Mouse (Mus musculus) layer of hippocampus, adult 9-10 months (tissue): ENCODE data around the gene Gcnt7.

Source experiments
- DNase-seq: peaks from one replicate; pipeline ENCODE4 v3.0.0; 2022; ENCODE audit warnings: low spot score

Gcnt7 gene

GRCm38 (mm10) chr2:172452458-172452857 is 5.9 kb downstream of the Gcnt7 start:
- no peak for DNase-seq

DNA sequence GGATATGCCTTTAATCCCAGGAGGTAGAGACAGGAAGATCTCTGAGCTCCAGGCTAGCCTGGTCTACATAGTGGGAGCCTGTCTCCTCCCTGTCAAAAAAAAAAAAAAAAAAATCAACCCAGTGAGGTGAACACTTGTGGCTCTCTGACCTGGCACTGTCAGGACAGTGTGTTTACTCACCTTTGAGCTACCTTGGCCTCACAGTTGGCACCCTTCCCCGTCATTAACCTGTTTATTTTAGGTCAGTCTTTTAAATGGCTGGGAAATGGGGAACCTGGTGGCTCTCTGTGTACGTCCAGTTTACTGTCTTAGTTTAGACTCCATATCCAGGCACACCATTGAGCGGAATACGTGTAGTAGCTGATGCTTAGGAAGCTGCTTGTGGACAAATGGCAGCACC is 6.4 kb downstream of the Gcnt7 start:
- DNase-seq: no peak

- DNase-seq: no peak
Observed at GRCm38 (mm10) chr2:172450640-172451039, 7.8 kb downstream of the Gcnt7 start.

GRCm38 (mm10) chr2:172448329-172448728 is 10.1 kb downstream of the Gcnt7 start:
- no peak for DNase-seq

DNA sequence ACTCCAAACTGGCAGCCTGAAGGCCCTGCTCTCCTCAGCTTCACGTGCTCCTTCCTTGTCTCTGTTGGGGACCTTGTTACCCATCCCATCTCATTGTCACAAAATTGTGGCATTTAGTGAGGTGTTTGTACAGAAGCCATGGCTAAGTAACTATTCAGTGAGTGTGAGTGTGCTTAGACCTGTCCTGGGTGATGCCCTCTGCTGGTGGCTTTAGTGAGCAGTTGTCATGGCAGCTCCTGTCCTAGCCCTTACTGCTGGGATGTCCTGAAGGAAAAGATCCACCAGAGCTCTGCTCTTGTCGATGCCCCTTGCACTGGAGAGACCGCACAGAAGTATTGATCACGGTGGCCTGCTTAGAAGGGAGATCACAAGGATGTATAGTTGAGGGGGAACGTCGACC is 11.1 kb downstream of the Gcnt7 start:
- DNase-seq: no peak

DNA sequence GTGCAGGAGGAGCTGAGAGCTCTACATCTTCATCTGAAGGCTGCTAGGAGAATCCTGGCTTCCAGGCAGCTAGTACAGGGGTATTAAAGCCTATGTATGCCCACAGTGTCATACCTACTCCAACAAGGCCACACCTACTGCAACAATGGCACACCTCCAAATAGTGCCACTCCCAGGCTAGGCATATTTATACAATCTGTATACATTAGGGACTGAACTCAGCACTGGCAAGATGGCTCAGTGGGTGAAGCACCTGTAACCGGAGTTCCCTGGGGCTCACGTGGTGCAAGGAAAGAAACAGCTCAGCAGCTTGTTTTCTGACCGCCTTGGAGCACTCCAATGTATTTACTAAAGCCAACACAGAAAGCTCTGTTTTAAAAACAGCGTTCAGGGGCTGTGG is 12.8 kb downstream of the Gcnt7 start:
- DNase-seq: no peak

GRCm38 (mm10) chr2:172441176-172441575 is 17.2 kb downstream of the Gcnt7 start:
- no peak for DNase-seq

DNA sequence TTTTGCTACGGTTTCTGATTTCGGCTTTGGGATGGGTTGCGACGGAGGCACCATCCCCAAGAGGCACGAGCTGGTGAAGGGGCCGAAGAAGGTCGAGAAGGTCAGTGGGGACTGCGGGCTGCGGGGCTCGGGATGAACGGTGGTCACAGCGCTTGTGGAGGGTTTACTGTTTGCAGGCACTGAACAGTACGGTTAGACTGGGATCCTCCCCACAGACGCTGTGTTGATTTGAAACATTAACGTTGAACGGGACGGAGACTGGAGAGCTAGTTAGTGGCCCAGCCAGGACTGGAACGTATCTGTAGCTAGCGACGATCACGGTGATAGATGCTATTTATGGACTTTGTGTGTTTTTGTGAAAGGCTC is 17.8 kb downstream of the Gcnt7 start:
- no peak for DNase-seq

GRCm38 (mm10) chr2:172439843-172440639 is 18.4 kb downstream of the Gcnt7 start, which contains the start of gene Rtf2:
TSS of gene Rtf2 (plus strand) at chr2:172440556.
- DNase-seq: peak; percentile 98

- DNase-seq: no peak
Observed at GRCm38 (mm10) chr2:172437371-172437952, 20.9 kb downstream of the Gcnt7 start.

GRCm38 (mm10) chr2:172433746-172434145 is 24.6 kb downstream of the Gcnt7 start:
- no peak for DNase-seq

GRCm38 (mm10) chr2:172430609-172431008 is 27.8 kb downstream of the Gcnt7 start:
- DNase-seq: no peak

DNA sequence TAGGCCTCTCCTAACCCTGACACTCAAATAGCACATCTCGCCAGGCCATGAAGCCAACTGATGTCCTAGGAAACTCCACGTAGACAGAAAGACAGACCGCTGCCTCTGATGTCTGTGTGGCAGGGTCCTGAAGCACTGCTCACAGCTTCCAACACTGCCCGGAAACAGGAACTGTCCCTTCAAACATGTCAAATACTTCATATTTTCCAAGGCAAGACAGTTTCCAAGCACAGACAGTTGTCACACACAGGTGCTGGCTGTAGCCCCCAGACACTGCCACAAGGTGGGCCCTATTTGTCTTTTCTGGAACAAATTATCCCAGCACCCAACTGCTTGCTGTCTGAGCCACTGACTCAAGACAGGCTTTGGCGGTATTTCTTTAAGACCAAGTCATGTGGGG is 40.2 kb downstream of the Gcnt7 start:
- no peak for DNase-seq

DNA sequence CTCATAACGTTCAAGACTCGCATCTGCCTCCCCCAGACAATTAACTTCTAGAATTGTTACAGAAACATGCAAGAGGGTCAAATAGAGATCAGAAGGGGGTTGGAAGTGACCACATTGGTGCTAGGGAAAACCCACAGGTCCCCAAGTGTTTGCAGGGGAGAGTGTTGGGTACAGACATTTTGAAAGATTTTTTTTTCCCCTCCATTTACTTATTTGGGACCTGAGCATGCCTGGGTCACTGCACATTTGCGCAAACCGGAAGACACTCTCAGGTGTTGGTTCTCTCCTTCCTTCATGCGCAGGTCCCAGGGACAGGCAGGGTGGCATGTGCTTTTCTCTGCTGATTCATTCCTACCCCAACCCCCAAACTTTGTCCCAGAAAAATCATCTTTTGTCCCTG is 41.5 kb downstream of the Gcnt7 start:
- DNase-seq: no peak

DNA sequence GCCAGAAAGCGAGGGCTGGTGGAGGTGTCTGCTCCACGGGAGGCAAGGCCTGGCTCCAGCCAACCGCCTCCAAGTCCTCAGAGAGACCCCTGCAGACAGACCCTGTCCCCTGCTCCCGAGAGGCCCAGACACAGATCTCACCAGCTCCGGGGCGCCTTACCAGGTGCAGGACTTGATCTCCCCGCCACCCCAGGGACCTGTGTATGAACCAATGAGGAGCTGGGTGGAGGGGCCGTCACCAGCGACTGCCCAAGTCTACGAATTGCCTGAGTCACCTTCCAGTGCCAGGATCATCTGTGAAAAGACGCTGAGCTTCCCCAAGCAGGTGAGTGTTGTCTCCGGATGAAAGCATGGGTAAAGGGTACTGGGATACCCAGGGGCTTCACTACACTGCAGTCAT is 42.2 kb downstream of the Gcnt7 start:
- DNase-seq: no peak

DNA sequence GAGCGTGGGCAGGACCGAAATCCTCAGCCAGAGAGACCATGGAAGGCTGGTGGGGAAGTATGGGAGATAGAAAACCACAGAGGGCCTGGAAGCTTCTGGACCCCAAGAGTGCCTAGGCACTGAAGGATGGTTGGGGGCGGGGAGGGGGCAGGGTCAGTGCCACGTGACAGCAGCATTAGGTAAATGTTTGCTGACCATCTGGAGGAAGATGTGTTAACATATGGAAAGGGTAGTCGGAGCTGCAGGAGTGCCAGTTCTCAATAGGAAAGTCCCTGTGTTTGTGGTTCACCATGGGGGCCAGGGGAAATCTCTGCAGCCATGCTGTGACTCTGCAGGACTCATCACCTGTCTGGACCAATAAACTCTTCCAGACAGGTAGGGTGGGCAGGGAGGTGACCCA is 44.5 kb downstream of the Gcnt7 start:
- DNase-seq: no peak

GRCm38 (mm10) chr2:172413273-172413672 is 45.1 kb downstream of the Gcnt7 start:
- no peak for DNase-seq

- DNase-seq: no peak
Observed at GRCm38 (mm10) chr2:172412454-172412853, 45.9 kb downstream of the Gcnt7 start.

DNA sequence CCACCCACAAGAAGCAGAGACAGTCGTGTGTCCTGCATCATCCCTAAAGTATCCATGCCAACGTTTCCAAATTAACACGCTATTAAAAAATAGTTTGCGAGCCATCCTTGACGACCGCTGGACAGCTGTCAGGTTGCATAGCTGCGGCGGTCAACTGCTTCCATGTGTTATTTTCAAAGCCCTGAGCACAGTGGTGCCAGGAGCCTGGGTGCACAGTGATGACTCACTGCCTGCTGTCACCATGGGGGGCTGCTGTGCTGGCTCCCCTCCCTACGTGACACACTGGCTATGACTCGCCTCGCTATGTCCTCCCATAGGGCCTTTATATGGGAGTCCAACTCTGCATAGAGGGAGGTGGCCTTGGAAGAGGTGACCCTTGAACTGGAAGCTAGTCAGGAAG is 47.3 kb downstream of the Gcnt7 start:
- no peak for DNase-seq

DNA sequence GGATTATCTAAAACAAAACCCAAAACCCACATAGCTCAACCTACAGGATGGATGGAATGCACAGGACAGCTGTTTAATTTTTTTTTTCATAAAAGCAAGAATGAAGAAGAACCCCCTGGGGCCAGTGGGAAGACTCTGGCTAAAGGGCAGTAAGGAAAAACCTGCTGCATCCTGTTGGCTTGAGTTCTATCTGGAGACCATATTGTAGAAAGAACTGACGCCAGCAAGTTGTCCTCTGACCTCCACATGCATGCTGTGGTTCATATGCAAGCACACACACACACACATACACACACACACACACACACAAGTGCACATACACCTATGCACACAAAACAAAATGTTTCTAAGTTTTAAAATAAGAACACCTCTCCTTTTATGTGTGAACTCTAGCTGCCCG is 47.7 kb downstream of the Gcnt7 start:
- no peak for DNase-seq

DNA sequence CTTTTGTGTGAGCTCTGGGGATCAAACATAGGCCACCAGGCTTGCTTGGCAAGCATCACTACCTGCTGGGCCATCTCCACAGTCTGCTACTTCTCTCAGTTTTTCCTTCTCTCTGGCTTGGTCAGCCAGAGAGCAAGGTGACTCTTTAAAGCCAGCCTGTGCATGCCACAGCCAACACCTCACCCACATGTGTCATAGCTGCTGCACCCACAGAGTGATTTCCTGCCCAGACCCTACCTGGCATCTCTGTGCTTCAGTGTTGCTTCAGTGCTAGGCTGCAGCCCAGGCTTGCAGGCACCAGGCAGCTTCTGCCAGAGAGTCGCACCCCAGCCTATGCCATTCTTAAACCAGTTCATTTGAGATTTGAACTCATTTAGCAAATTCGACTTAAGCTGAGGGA is 50.9 kb downstream of the Gcnt7 start:
- no peak for DNase-seq

DNA sequence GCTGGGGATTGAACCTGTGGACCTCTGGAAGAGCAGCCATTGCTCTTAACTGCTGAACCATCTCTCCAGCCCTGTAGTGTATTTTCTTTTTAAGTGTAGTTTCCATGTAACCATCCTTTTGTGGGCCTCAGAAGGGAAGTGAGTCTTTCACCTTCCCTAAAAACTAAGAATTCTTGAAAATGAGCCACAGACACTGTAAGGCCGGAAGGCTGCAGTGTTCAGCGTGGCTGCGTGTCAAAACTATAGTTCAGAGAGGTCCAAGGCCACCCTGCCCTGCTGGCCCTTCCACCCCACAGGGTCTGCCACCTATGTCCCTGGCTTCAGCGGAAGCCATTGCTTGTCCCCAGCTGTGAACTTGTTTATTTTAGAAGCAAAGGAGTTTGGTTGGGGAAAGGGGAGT is 52.2 kb downstream of the Gcnt7 start:
- DNase-seq: no peak

DNA sequence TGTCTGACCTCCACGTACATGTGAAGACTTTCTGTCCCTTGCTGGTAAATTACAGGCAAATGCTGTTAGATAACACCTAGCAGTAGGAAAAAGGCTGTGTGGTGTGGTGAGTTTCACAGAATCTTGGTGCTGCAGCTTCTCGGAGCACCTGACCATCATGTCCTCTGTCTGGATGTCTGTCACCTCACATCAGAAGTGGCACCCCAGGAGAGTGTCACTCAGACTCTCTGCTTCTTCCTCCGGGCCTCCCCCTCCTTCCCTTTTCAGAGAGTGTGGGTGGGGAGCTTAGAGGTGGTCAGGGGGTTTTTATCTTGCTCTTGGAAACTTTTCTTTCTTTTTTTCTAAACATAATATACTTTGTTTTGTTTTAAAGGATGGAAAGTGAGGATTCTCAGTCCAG is 53.4 kb downstream of the Gcnt7 start:
- DNase-seq: no peak

DNA sequence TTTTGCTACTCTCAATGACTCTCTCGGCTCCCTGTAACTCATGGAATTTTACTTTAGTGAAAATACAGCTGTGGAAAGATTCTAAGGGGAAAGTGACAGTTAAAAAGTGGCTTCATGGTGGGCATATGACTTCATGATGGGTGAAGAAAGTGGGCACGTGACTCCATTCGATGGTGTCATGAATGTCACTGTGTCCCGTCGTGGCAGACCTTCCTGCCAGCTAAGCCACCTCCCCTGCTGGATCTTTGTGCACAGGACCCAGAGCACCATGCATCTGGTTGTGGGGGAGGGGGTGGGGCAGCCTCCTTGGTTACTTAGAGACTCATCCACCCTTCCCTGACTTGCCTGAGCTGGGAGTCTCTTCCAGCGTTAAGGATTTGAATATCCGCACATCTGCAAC is 54.2 kb downstream of the Gcnt7 start:
- no peak for DNase-seq
